Mouse (Mus musculus) duodenum, adult 2 months (tissue): ENCODE data around the gene Swsap1. TPM values are rescaled to one million over a fixed set of nuclear protein-coding genes. Genes with fewer than 3 reads are reported as not detected.

ENCODE experiments used
- polyA plus RNA-seq: library from polyadenylated mRNA; depleted of rRNA; stranded (reverse); fragments of >200 nt; gene quantifications from 2 replicates; pipeline ENCODE4 v1.2.3, GENCODE M21; 2012; ENCODE audit warnings: low replicate concordance; rRNA removed

Gene Swsap1
- polyA plus RNA-seq: 5.6 and 8.0 TPM in 2 replicates

GRCm38 (mm10) chr9:21955570-21956281 lies at the start of gene Swsap1:
Gene Swsap1 (plus strand): TSS chr9:21955755.

GRCm38 (mm10) chr9:21918035-21918592 lies 37.4 kb upstream of the Swsap1 start, which contains the start of gene Rab3d:
Gene Rab3d (minus strand): TSS chr9:21918192.

GRCm38 (mm10) chr9:21927208-21927753 lies 28.3 kb upstream of the Swsap1 start, which contains the start of the genes Ccdc159 and Tmem205:
Gene Ccdc159 (plus strand): TSS chr9:21927471.
Gene Tmem205 (minus strand): TSS chr9:21927556.

GRCm38 (mm10) chr9:21936692-21937570 lies 18.6 kb upstream of the Swsap1 start, which contains the start of gene Plppr2:
Gene Plppr2 (plus strand): TSS chr9:21937033.

GRCm38 (mm10) chr9:21963417-21963816 lies 7.9 kb downstream of the Swsap1 start, which contains the start of gene Epor:
Gene Epor (minus strand): TSS chr9:21963506.

GRCm38 (mm10) chr9:21989230-21990110 lies 33.9 kb downstream of the Swsap1 start, which contains the start of gene Rgl3:
Gene Rgl3 (minus strand): TSS chr9:21989446.

DNA sequence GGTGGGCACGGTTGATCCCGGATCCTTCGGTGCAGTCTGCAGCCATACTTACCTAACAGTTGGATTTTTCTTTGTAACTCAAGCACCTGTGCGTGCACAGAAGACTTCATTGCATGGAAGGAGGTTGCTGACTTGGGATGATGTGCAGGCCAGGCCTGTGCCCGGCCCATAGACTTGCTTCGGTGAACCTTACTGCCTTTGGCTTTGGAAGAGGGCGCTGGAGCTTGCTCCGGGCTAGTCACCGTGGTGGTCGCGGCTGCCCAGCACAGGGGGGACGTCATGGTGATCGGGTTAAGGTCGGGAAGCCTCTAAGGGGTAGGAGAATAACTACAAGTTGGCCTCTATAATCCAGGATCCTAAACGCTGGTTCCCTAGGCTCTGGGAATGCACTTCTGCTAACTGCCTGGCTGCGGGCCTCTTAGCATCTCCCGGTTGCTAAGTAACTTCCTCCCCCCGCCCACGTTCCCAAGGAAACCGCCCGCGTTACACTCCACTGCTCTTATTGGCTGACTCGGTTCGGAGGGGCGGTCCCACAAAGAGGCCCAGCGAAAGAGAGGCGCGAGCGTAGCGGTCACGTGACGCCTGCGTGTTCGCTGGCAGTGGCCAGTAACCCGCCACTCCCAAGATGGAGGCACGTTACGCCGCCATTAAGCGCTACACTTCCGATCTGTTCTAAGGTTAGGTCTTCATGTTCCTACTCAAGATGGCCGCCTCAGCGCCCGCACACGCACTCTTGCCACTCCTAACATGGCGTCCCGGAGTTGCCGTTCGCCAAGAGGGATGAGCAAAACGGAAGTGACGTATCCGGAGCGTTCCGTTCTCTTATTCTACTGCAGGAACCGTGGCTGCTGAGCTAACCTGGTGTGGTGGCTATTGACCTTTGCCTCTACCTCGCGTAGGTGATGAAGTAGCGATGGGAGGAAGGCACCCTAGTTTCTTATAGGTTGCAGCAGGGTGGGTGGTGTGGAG lies 46.9 kb downstream of the Swsap1 start, which contains the start of the genes Ccdc151 and Prkcsh:
Ccdc151 (minus strand) TSS at position 441 of the 969 bp plus-strand sequence.
Prkcsh (plus strand) TSS at position 613 of the 969 bp plus-strand sequence.

Other genes starting within 250 kb of the Swsap1 start
- 28.7 and 47.8 TPM in 2 replicates for gene Ldlr, start 232.3 kb upstream of the Swsap1 start, polyA plus RNA-seq
- 9.2 and 13.7 TPM in 2 replicates for gene Spc24, start 195.5 kb upstream of the Swsap1 start, polyA plus RNA-seq
- 13.1 and 22.7 TPM in 2 replicates for gene Kank2, start 157.0 kb upstream of the Swsap1 start, polyA plus RNA-seq
- gene Angptl8, start 120.2 kb upstream of the Swsap1 start, polyA plus RNA-seq: 18.2 and 18.8 TPM in 2 replicates
- gene Dock6, start 103.1 kb upstream of the Swsap1 start, polyA plus RNA-seq: 43.2 and 51.0 TPM in 2 replicates
- 32.5 and 58.0 TPM in 2 replicates for gene Rab3d, start 37.6 kb upstream of the Swsap1 start, polyA plus RNA-seq
- gene Ccdc159, start 28.3 kb upstream of the Swsap1 start, polyA plus RNA-seq: 0.63 and 2.5 TPM in 2 replicates
- gene Tmem205, start 28.2 kb upstream of the Swsap1 start, polyA plus RNA-seq: 191 and 195 TPM in 2 replicates
- gene Plppr2, start 18.7 kb upstream of the Swsap1 start, polyA plus RNA-seq: 6.9 and 11.4 TPM in 2 replicates
- 2.4 and 3.9 TPM in 2 replicates for gene Epor, start 7.8 kb downstream of the Swsap1 start, polyA plus RNA-seq
- 2.9 and 12.6 TPM in 2 replicates for gene Rgl3, start 33.7 kb downstream of the Swsap1 start, polyA plus RNA-seq
- gene Ccdc151, start 46.9 kb downstream of the Swsap1 start, polyA plus RNA-seq: 0.17 TPM in 1 of 2 replicates, not detected in the other
- gene Prkcsh, start 47.1 kb downstream of the Swsap1 start, polyA plus RNA-seq: 118 and 211 TPM in 2 replicates
- gene Elavl3, start 96.3 kb downstream of the Swsap1 start, polyA plus RNA-seq: 0.13 and 0.46 TPM in 2 replicates
- gene Gm49318, start 115.5 kb downstream of the Swsap1 start, polyA plus RNA-seq: not detected in 2 replicates
- gene Zfp653, start 115.6 kb downstream of the Swsap1 start, polyA plus RNA-seq: 8.8 and 9.9 TPM in 2 replicates
- gene Ecsit, start 129.7 kb downstream of the Swsap1 start, polyA plus RNA-seq: 48.2 and 51.0 TPM in 2 replicates
- 144 and 245 TPM in 2 replicates for gene Cnn1, start 143.5 kb downstream of the Swsap1 start, polyA plus RNA-seq
- gene Elof1, start 161.4 kb downstream of the Swsap1 start, polyA plus RNA-seq: 118 and 169 TPM in 2 replicates
- 197 and 274 TPM in 2 replicates for gene Acp5, start 180.0 kb downstream of the Swsap1 start, polyA plus RNA-seq
- gene Pigyl, start 201.1 kb downstream of the Swsap1 start, polyA plus RNA-seq: 40.5 and 49.4 TPM in 2 replicates
- not detected in 2 replicates for gene Zfp872, start 232.3 kb downstream of the Swsap1 start, polyA plus RNA-seq